Mouse (Mus musculus) T-helper 1 cell (primary cell): ENCODE measurements around the gene Racgap1.

Source experiments
- in situ Hi-C: fragments of 300-600 bp; cut with MboI, MseI; formaldehyde crosslinking; loops from one replicate; pipeline ENCODE4 v1.15.1; 2025; ENCODE audit warnings: high pct_unique_total_duplicates

The Racgap1 gene

DNA sequence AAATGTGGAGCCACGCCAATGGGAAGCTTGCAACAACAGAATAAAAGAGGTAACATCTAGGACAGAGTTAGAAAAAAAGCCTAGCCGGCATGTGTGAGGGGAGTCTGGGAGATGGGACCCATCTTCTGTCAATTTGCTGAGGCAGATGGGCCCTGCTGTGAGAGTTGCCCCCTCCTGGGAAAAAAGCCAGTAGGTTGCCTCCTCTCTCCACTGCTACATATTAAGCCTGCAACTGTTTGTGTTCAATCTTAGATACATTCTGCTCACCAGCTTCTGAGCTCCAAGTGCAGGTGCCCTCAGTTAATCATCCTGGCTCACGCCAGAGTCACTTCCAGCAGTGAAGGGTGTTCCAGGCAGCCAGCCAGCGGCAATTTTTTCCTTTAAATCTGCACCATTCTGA is 31.6 kb downstream of the Racgap1 start:
- in situ Hi-C loops, result no loop called here

DNA sequence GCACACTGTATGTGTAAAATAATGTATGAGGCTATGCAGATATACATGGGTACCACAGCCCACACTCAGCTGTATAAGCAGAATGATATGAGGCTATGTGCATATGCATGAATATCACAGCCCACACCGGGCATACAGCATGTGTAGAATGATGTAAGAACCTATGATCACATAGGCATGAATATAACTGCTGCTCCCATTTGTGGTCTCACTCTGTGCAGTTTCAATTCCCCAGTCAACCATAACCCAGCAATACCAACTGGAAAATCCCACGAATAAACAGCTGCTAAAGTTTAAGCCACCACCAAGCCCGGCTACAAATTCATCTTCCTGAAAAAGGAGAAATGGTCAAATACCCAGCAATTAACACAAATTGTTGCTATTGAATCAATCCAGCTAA is 32.9 kb downstream of the Racgap1 start:
- in situ Hi-C loops, result no loop called here

DNA sequence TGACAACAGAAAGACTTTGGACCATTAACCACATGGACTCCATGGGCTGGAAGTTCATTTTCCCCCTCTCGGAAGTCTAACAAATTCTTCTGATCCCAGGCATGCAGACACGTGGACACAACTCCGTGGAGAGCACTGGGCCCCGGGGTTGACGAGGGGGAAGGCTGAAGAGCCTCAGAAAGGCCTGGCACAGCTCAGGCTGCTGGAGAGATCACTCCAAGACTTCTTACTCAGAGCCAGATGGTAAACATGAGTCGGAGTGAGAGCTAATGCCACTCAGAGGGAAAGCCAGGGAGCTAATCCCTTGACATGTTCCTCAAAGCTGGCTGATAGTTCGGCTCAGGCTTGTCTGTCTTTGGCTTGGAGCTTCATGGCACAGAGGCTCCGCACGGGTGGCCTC is 36.2 kb downstream of the Racgap1 start:
- in situ Hi-C loops, result no loop called here

DNA sequence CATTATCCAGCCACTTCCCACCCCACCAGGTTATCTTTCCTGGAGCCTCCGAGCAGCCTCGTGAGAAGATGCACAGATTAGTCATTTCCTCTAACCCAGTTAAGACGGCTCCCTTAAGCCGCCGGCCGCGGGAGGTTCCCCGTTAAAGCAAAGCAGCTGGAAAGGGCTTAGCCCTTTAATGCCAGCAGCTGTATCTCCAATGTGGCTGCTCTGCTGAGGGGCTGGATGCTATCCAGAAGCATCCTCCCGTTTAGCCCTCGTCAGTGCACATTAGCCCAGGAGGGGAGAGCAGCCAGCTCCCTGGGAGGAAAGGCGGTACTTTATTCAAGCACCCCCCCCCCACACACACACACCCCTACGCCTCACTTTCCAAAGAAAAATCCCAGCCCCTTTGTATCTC is 36.7 kb downstream of the Racgap1 start:
- in situ Hi-C loops, result no loop called here

DNA sequence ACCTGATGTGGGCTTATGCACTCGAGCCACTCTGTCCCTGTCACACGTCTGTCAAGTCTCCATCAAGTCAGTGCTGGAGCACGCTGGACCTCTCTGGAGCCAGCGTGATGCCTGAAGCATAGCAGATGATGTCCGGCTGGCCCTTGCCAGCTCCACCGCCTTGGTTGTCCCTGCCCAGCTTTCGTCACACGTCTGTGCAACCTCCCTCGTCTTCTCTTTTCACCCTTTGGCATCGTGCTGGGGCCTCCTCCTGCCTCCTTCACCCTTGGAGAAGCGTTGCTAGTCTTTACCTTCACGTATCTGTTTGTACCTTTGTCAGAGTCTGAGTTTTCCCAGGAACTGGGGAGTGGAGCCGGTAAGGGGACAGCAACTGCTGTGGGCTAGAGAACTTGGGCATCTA is 37.2 kb downstream of the Racgap1 start:
- in situ Hi-C loops, result no loop called here

DNA sequence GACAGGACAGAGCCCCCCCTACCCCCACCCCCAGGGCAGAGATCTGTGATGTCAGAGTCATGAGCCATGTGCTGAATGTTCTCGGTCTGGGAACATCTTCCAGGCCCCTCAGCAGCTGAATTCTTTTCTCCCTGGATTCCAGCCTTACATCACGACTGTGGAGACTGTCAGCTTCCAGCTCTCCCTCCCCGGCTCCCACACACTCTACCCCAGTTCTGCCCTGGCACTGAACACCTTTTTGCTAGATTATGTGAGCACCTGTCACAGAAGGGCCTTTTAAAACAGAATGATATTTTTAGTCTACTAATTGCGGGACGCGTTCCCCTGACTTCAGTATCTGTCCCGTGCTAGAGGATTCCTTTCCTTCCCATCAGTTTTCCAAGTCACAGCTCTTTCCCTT is 39.9 kb downstream of the Racgap1 start:
- in situ Hi-C loops, result no loop called here

DNA sequence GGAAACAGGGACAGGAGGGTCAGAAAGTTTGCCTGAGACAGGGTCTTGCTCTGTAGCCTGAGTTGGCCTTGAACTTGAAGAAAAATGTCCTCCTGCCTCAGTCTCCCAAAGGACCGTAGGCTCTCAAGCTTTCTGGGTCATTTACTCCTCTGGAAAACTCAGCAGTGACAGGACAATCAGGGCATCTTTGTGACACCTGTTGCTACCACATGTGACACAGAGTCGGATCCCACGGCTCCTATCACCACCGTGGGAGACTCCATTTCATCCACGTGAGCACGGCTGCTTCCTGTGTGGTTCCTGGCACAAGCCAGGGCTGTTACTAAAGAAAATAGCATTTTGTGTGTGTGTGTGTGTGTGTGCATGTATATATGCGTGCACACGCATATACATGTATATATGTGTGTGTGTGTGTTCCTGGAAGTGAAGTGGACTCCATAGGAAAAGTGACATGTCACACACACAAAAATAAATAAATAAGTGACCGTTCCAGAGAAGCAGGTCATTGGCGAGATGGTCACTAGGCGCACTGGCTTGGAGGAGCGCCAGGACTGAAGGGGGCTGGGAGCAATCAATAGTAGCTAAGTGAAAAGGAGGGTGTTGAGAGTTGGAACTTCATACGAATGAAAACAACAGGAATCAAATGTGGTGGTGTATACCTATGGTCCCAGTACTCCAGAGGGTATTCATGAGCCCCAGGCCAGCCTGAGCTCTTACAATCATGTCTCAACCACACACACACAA is 42.9 kb downstream of the Racgap1 start:
- in situ Hi-C loops, result no loop called here

DNA sequence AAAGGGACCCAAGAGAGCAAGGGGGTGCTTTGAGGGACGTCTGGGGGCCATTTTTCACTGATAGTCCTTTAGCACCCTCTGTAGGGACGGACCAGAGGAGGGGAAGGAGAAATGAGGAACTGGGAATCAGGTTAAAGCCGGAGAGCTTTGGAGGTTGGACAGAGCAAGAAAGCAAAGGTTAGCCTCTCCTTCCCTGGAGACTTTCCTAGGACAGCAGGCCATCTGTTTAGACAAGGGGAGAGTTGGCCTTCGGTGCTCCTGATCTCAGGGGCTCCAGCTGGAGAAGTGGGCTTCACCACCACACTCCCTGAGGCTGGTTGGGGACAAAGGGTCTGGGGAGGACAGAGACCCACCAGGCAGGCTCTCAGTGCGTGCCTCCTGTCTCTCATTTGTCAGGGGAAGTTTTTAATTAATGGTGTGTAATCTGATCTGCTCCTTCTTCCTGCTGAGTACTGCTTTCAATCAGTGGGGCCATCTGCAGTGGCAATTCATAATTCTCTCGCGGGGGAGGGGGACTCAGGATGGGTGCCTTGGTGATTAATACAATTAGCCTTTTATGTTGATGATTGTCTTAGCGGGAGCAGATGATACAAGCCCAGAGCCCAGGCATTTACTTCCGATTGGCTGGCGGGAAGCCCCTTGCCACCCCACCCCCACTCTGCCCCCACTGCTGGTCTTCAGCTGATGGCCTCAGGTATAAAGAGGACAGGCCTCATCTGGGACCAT is 43.9 kb downstream of the Racgap1 start:
- in situ Hi-C loops, result no loop called here

DNA sequence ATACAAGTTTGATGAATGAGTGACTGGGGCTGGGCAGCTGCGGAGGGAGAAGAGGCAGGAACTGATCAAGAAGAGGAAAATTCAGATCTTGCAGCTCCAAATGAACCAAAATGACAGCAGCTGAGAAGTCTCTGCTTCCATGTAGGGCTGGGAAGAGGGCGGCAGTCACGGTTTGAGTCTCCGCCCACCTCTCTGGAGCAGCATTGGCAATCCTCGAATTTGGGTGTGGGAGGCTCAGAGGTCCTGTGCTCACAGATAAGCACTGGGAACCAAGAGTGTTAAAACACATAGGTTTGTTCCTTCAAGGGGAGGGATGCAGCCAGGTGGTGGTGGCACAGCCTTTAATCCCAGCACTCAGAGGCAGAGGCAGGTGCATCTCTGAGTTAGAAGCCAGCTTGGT is 44.9 kb downstream of the Racgap1 start:
- in situ Hi-C loops, result no loop called here

DNA sequence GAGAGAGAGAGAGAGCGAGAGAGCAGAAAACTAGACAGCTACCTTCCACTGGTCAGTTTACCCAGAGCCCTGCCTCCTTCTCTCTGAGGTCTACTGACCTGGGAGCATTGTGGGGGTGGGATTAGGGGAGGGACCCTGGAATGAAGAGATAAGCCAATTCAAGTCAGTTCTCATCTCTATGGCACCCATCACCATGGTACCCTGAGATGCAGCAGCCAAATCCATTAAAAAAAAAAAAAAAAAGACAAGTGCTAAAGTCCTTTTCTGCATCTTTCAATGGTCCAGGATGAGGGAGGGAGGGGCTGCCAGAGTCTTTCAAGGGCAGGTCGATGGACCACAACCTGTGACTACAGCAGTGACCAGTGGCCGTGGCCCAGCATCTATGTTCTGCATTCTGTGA is 45.9 kb downstream of the Racgap1 start:
- in situ Hi-C loops, result no loop called here

DNA sequence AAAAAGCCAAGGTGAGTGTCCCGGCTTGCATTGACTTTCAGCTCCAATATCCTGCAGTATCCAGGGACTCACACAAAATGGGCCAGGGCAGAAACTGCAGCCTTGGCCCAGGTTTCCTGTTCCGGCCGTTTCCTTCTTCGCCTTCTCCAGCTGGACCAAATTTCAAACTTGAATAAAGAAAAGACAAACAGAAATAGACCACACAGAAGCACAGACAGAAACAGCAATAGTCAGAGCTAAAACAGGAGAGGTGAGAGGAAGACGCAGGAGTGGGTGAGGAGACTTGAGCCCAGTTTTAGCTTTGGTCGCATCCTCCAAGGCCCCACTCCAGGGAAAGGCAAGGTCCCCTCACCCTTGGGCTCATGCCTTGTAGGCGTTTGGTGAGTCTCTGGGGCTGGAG is 48.2 kb downstream of the Racgap1 start:
- in situ Hi-C loops, result no loop called here

DNA sequence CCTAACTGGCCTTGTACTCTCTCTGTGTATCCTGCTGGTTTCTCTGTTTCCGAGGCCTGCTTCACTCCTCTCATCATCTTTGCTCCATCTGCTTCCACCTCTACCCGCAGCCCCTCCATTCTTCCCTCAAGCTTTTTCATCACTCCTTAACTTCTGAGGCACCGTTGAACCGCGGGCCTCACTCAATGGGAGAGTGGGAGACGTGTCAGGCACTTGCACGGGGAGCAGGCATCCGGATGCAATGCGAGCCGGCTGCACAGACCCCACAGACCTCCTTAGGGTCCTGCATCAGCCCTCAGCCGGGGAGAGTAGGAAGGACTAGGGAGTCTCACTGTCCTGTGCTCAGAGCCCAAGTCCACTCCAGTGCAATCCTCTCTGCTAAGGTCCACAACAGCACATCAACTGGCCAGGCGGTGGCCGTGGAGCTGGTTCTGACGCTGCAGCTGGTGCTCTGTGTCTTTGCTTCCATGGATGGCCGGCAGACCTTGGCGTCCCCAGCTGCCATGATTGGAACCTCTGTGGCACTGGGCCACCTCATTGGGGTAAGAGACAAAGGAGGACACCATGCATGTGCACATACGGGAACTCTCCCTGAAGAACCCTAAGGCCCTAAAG is 49.1 kb downstream of the Racgap1 start:
- in situ Hi-C loops, result no loop called here

DNA sequence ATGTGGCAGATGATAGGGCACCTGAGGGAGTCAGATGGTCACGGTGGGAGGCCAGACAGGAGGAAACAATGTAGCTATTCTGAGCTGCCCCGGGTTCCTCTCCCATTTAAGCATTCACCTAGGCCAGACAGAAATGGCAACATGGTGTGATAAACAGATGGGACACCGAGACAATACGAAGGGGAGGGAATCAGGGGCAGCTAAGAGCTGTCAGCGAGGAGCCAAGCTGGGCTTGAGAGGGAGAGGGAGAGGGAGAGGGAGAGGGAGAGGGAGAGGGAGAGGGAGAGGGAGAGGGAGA is 49.7 kb downstream of the Racgap1 start:
- in situ Hi-C loops, result no loop called here

DNA sequence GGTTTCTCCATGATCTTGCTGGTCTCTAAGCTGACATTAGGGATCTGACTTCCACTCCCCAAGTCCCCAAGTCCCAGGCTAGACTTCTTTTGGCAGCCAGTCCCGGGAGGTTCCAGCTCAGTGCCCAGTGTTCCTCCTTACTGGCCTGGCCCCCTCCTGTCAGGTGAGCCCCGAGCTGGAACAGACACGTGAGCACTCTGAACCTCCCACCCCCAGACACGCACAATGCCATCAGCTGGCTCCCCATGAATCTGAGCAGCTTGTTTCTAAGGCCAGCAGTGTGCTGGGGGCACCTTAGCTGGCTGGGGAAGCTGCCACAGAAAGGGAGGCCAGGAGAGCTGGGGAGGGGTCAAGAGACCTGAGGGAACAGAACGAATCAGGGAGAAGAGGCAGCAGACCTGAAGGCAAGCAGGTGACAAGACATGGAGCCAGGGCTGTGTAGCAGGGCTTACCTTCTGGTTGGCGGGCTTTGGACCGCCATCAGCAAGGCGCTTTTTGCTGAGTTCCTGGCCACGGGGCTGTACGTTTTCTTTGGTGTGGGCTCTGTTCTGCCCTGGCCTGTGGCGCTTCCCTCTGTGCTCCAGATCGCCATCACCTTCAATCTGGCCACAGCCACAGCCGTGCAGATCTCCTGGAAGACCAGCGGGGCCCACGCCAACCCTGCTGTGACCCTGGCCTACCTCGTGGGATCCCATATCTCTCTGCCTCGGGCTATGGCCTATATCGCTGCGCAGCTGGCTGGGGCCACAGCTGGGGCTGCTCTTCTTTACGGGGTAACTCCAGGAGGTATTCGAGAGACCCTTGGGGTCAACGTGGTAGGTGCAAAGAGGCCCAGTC is 50.3 kb downstream of the Racgap1 start, which contains the start of gene Aqp6:
TSS of gene Aqp6 (plus strand) at position 415 of the 837 bp plus-strand sequence.
- in situ Hi-C loops, result no loop called here

DNA sequence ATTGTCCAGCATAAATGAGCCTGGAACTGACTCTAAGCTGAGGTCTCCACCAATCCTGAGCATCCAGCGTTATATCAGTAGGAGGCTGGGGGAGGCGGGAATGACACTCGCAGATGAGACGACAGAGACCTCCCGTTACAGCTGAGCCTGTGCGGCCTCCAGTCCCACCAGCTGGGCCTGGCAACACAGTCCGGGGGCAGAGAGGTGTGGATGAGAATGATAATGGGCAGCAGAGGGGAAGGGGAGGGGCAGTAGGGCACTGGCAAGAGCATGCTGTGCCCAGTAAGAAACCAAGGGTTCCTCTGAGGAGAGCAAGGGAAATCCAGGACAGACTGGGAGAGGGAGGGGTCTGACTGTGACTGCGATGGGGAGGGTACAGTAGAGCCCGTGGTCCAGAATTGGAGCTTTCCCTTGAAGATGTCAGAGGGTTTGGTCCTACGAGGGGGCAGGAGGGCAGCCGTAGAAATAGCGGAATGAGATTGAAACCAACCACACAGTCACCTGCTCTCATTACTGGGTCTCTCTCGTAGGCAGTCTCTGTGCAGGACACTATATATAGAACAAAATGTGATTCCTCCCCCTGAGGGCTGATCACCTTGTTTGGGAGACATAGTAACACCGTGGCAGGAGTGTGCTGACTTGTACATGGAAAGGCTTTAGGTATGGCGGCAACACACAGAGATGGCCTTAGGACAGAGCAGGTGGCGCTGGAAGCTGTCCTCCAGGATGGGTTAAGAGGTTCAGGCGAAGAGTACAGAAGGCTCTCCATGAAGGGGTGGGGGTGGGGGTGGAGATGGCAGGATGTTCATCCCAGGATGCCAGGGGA is 52.0 kb downstream of the Racgap1 start:
- in situ Hi-C loops, result loop anchor here (5.0 kb wide), 1 partner anchor 73 kb away; the partner anchor contains the start of gene Asic1

DNA sequence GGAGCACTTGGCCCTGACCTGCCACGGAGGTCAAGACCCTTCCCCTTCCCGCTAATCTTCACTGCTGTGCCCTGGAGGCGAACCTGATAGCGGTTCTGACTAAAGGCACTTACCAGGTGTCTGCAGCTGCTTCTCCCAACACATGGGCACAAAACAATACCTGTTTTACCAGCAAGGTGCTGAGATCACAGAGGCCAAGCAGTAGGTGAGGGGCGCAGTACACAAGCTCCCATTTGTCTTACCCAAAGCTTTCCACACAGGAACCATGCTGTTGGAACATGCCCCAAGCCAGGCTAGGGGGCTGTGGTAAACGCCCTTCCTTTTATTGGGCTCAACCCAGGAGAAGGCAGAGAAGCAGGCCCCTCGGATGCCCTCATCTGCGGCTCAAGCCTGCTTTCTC is 53.9 kb downstream of the Racgap1 start:
- in situ Hi-C loops, result loop anchor here (5.0 kb wide), 1 partner anchor 75 kb away; the partner anchor contains the start of gene Asic1

DNA sequence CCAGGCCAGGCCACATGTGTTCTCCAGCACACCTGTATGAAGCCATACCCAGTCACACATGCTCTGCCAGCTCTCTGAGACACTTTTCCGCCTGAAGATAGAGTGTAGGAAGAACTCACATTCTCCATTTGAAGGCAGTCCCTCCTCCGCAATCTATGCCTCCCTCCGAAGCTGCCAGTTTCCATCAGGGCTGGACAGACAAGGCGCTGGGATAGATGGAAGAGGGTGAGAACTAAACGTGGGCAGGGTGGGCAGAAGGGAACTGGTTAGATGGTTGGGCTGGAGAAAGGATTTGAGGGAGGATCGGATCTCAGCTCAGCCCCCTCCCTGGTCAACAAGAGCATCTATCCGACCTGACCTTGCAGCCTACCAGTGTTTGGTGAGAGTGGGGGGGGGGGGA is 54.6 kb downstream of the Racgap1 start:
- in situ Hi-C loops, result loop anchor here (5.0 kb wide), 1 partner anchor 75 kb away; the partner anchor contains the start of gene Asic1

DNA sequence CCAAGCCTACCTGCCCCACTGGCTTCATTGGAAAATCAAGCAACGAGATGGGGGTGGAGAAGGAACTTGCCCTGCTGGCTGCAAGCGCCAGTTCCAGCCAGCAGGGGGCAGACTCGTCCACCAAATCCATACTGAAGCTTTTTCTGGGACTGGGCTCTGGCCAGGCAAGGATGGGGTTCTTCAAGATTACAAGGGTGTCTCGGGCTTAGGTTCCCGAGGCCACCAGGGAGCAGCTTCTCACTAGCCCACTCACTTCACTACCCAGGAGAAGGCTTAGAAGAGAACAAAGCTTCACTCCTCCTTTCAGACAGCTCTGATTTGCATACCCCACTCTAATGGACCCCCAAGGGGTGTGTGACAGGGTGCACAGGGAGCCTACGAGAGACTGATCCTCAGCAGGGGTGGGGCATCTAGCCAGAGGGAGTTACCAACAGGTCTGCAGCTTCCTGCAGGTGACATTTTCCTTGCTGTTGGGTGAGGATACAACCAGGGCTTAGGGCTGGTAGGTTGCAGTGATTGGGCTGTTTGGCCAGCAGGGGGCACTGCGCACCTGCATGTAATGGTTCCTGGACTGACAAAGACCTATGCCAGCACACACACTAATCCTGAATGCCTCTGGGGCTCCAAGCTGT is 55.3 kb downstream of the Racgap1 start:
- in situ Hi-C loops, result loop anchor here (5.0 kb wide), 1 partner anchor 76 kb away; the partner anchor contains the start of gene Asic1

DNA sequence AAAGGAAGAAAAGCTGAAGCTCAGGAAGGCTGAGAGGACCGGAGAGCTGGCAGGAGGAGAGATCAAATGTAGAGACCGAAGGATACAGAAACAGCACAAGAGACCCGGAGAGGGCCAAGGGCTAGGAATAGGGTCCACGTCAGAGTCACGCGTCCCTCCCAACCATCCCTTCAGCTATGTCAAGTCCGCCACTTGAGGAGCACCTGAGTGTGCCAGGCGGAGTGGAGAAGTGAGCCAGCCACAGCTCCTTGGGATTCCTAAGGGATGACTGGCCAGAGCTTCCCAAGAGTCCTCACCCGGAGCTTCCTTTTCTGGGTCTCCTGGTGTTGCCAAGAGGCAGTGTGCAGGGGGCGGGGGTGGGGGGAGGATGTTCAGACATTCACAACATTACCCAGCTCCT is 56.5 kb downstream of the Racgap1 start:
- in situ Hi-C loops, result loop anchor here (5.0 kb wide), 1 partner anchor 77 kb away; the partner anchor contains the start of gene Asic1

DNA sequence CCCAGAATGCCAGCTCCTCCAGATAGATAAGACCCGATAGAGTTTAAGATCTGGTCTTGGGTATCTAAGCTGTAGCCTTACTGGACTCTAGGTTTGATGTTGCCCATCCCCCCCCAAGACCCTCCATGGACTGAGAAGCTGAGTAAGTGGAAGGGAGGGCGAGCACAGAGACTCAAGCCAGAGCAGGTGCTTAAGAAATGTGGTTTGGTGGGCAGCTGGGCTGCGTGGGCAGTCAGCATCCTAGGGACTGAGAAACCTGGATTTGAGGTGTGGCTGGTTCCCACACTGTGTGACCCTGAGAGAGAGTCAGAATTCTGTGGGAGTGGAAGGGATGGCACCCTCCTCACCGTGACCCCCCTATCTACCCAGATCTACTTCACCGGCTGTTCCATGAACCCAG is 58.6 kb downstream of the Racgap1 start:
- in situ Hi-C loops, result no loop called here
